Mouse (Mus musculus) C2C12 (cell line): ENCODE data around the gene Kif27.

Experiments used
- CTCF ChIP-seq: IDR thresholded peaks from one replicate; pipeline ENCODE4 v1.5.1; 2011; ENCODE audit not compliant: control insufficient read depth, insufficient read depth, insufficient read length
- USF1 ChIP-seq: IDR thresholded peaks from one replicate; pipeline ENCODE4 v1.6.1; 2011; ENCODE audit warnings: low read depth, mild to moderate bottlenecking, control low read depth, moderate library complexity

DNA sequence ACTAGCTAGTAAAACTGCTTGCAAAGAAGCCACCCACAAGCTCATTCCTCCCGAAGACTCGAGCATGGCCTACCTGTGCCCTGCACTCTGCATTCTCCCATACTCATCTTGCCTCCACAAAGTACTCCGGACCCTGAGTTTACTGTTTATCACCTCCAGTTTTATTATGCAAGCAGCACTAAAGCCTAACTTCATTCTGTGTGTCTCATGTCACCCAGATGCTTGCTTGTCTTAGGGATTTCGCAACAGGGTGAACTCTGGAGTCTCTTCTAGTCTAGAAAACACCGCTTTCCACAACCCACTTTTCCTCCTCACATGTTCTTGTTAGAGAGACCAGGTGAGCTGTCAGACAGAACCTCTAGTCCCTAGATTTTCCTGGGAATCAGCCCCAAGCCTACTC, 110.0 kb downstream of the Kif27 start:
- no peak for TF ChIP-seq CTCF
- TF ChIP-seq USF1 = no peak
